8 mouse cellular contexts compared by ENCODE assay signal in genomic region chr7:28824941-28825685, GRCm38 (mm10). TPM values are rescaled to one million over a fixed set of nuclear protein-coding genes. Genes with fewer than 3 reads are reported as not detected.
DNase-seq lines count a peak whose midpoint lies in the region; ATAC-seq lines count a peak whose summit lies in the region.

Gene Ech1, plus strand, starts transcription at chr7:28825217.

- H3K4me1 ChIP-seq in hindbrain, embryonic 14.5 days (replicated peaks; ENCODE audit: control insufficient read depth, insufficient read depth, low read length) = peaks cover 12% of the 10 kb centered on the region

- ATAC-seq in hindbrain, embryonic 14.5 days (ENCODE audit: low FRiP score) = peak; percentile 81

- no peaks in the 10 kb centered on the region for H3K9me3 ChIP-seq in hindbrain, embryonic 14.5 days (ENCODE audit: control insufficient read depth, low read length)

- peak within 1 kb of the TSS; percentile 62 for H3K4me2 ChIP-seq in hindbrain, embryonic 14.5 days (replicated peaks)

- whole genome bisulfite sequencing in hindbrain, embryonic 14.5 days = 3% methylated on average over 33 of the region's 33 CpGs

- peak within 1 kb of the TSS; percentile 68 for H3K9ac ChIP-seq in hindbrain, embryonic 14.5 days

- H3K27me3 ChIP-seq in hindbrain, embryonic 14.5 days (ENCODE audit: control insufficient read depth, insufficient read depth, low read length) = no peaks in the 10 kb centered on the region

- peak; percentile 96 for DNase-seq in R1 (ENCODE audit: low read depth, low spot score)
- peak; percentile 89 to 92 for DNase-seq in cerebellum, postnatal 25 days
- DNase-seq in frontal cortex, postnatal 25 days (ENCODE audit: low spot score in 2 of 2) = peak; percentile 78 to 79
- peak; percentile 93 for DNase-seq in hindbrain, embryonic 14.5 days (ENCODE audit: low spot score)
- peak; percentile 83 to 88 for DNase-seq in layer of hippocampus, postnatal 36 days
- DNase-seq in lung, postnatal 36 days = peak; percentile 96
- DNase-seq in retina, postnatal 1 day = peak; percentile 95
- peak; percentile 81 to 90 for DNase-seq in urinary bladder, adult 18-20 months (ENCODE audit: low spot score in 2 of 2)

- H3K4me3 ChIP-seq in hindbrain, embryonic 14.5 days (replicated peaks; ENCODE audit: low read length) = peak within 1 kb of the TSS; percentile 43

- peaks cover 40% of the 10 kb centered on the region for H3K36me3 ChIP-seq in hindbrain, embryonic 14.5 days (replicated peaks; ENCODE audit: control insufficient read depth, insufficient read depth)

- peak within 1 kb of the TSS; percentile 76 for H3K27ac ChIP-seq in hindbrain, embryonic 14.5 days

RNA-seq across cellular contexts. Expression of gene Ech1, which starts in this region (rescaled TPM):
- 92.6 and 99.0 TPM in 2 replicates for polyA plus RNA-seq in hindbrain, embryonic 14.5 days (2014; fragmentation: Nextera tagmentation; extraction: Ambion mirVana)
- total RNA-seq in layer of hippocampus, postnatal 36 days (2021) = 10 to 100 TPM; 60.8 to 61.8 TPM

Comparison
In these comparisons a context has a peak if more than half of its experiments do, and no peak if none do; other contexts are left out.
1. Peak in every context shown above with its lines: DNase-seq, ATAC-seq, H3K4me3 ChIP-seq and H3K27ac ChIP-seq.